Mouse (Mus musculus): ENCODE measurements around the gene Asb6.
A peak's percentile ranks its signal among the peaks of the same experiment; 100 is the strongest.

Asb6 gene

GRCm38 (mm10) chr2:30796382-30796781 is 33.8 kb downstream of the Asb6 start:
- DNase-seq (ENCODE audit: low read depth, low spot score), result no peak

- no peak for DNase-seq (ENCODE audit: low read depth, low spot score)
Observed at GRCm38 (mm10) chr2:30795889-30796275, 34.3 kb downstream of the Asb6 start.

DNA sequence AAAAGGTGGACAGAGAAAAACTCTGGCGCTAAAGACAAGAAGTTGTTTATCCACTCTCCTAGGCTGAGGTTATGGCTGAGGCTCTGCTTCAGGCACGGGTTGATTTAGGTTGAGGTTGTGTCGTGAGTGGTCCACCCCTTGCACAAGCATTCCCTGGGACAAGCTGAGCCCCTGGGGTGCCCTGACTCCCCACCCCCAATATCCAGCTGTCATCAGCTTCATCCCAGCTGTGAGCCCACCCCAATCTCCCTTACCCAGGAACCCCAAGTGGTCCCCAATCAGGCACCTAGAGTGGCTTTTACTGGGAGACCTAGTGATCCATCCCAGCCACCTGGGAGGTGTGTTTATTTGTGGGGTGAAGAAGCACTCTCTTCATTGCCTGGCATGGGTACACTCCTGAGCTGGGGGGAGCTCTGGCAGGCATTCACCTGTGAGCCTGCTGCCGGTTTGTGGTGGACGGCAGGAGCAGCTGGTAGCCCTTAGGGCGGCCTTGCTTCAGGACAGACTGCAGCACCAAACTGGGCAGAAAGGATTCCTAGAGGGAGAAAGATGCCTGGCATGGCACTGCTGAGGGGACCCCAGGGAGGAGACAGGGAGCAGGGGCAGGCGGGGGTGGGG is 34.8 kb downstream of the Asb6 start:
- DNase-seq (ENCODE audit: low read depth, low spot score), result no peak

GRCm38 (mm10) chr2:30794179-30795108 is 35.7 kb downstream of the Asb6 start:
- peak; percentile 82 for DNase-seq (ENCODE audit: low read depth, low spot score)

- no peak for DNase-seq (ENCODE audit: low read depth, low spot score)
Observed at GRCm38 (mm10) chr2:30792061-30792460, 38.1 kb downstream of the Asb6 start.

- DNase-seq (ENCODE audit: low read depth, low spot score), result no peak
Observed at GRCm38 (mm10) chr2:30787466-30787865, 42.7 kb downstream of the Asb6 start.

GRCm38 (mm10) chr2:30784078-30784994 is 45.8 kb downstream of the Asb6 start:
- DNase-seq (ENCODE audit: low read depth, low spot score), result no peak

DNA sequence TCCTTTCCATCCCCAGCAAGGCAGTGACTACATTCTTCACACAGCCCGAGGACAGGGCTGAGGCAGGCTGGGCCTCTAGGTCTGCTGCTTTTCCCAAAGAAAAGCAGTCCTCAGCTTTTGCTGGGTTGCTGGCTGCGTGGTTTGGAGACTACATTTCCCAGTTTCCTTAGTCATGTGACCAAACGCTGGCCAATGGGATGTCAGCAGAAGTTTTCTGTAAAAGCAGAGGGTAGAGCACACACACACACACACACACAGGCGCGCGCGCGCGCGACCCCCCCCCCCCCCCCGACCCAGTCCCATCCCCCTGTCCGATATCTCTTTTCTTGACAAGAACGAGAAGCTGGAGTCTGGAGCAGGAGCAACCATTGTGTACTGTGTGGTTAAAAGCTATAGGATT is 46.8 kb downstream of the Asb6 start:
- no peak for DNase-seq (ENCODE audit: low read depth, low spot score)

DNA sequence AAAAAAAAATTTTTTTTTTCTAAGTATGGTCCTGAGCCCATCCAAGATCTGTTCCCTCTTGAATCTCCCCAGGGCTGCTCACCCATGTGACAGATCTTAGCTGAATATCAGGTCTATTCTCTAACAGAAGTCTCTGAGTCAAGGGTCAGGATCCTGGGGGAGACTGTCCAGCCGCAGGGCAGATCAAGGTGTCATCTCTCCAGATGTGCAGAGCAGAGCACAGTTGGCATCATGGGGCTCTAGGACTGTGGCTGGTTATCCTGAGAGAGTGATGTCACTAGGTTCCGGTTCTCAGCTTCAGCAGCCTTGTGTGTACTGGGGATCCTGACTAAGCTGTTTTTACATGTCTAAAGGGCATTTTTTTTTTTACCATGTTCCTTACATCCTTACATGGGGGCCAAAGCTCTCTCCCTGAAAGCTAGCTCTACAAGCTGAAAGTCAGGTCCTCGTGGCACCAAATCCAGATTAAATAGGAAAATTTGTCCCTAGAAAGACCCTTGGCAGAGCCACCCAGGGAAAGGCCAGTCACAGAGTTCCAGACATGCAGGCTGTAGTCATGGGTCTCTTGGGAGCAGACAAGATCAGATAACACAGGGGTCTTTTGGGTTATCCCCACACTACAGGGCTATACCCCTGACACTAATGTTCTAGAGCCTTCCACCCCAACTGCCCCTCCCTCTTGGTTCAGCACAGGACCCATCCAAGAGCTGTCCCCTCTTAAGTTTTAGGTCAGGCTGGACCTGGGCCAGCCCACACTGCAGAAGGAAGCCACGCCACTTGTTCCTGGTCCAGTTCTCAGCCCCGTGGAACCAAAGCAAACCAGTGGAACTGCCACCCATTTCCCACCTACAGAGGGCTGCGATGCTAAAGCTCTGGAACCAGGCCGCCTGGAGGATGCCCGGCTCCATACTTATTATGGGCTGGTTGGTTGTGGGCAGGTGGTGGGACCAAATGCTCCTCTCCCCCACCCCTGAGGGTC is 47.5 kb downstream of the Asb6 start:
- no peak for DNase-seq (ENCODE audit: low read depth, low spot score)

GRCm38 (mm10) chr2:30779241-30779640 is 50.9 kb downstream of the Asb6 start:
- DNase-seq (ENCODE audit: low read depth, low spot score), result no peak

GRCm38 (mm10) chr2:30778235-30778634 is 51.9 kb downstream of the Asb6 start:
- DNase-seq (ENCODE audit: low read depth, low spot score), result no peak

DNA sequence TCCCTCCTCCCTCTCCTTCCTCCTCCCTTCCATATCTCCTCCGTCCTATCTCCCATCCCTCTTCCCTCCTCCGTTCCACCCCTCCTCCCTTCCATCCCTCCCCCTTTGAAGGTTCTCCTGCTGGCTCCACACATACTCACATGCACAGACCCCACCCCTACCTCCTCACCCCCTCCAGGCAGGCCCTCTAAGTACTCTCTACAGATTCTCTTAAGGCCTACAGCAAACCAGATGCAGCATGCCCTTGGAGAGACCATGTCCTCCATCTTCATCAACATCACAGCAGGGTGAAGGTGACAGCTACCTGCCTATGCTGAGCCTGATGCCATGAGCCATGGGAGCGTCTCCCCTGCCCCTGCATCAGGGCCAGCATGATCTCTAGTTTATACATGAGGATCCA is 52.9 kb downstream of the Asb6 start:
- DNase-seq (ENCODE audit: low read depth, low spot score), result no peak

GRCm38 (mm10) chr2:30775955-30776354 is 54.2 kb downstream of the Asb6 start:
- DNase-seq (ENCODE audit: low read depth, low spot score), result no peak

DNA sequence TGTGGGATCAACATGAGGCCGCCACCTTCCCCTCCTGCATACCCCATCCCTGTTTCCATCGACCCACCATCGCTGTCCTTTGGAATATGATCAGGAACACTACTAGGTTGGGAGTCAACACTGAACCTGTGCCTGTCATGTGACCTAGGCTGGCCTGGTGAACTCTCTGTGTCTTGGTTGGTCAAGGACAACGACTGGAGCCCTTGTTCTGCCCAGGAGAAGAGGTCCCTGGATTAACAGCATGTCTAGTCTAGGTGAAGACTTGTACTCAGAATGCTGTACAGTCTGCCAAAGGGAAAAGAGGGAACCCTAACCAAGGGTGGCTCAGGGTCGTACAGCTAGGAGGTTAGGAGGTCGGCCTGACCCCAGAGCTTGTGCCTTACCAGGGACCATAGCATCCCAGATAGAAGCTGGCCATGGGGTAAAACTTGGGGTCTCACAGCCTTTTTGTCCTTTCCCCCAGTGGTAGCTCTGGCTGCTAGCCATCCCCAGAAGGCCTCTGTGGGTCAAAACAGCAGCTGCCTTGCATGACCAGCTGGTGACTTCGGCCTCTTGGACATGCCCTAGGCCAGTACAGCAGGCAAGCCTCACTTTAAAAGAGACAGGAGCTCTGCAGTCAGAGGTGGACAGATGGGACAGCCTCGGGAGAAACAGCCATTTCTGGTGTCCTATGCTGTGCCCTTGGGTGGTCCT is 56.7 kb downstream of the Asb6 start:
- DNase-seq (ENCODE audit: low read depth, low spot score), result no peak
